ENCODE assay signal across 8 mouse cellular contexts in the genomic region with DNA sequence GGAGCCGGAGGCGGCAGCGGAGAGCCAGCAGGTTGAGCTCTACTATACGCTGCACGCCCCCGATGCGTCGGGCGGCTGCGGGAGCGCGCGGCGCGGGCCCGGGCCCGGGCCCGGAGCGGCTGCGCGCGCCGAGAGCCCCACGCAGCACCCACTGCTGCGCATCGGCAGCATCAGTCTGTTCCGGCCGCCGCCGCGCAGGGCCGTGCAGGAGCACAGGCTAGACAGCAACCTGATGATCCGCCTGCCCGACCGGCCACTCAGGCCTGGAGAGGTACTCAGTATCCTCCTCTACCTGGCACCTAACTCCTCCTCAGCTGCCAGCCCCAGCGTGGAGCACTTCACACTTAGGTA. TPM values are rescaled to one million over a fixed set of nuclear protein-coding genes. Genes with fewer than 3 reads are reported as not detected.
DNase-seq lines count a peak whose midpoint lies in the region; ATAC-seq and TF ChIP-seq lines count a peak whose summit lies in the region.

No protein-coding gene starts in this region.

- peak in 1 of 2 experiments; percentile 22 for DNase-seq in layer of hippocampus, adult 2 months (ENCODE audit: low spot score in 2 of 2)
- DNase-seq in layer of hippocampus, postnatal 10 days (ENCODE audit: low spot score in 2 of 2), result no peak
- DNase-seq in embryonic facial prominence, embryonic 11.5 days (ENCODE audit: low spot score), result no peak
- no peak for DNase-seq in midbrain, postnatal 0 days (ENCODE audit: low spot score)
- no peak for DNase-seq in testis, postnatal 10 days (ENCODE audit: low spot score)
- DNase-seq in cerebellum, adult 2 months, result no peak
- no peak for DNase-seq in adrenal gland, postnatal 4 days (ENCODE audit: low spot score in 2 of 2)

- H3K27ac ChIP-seq in layer of hippocampus, adult 2 months, result peak overlapping the region; percentile 48; the same call in 1 of the 2 replicates
- no peak overlapping the region for H3K27ac ChIP-seq in embryonic facial prominence, embryonic 11.5 days (replicated peaks; ENCODE audit: low read depth, low read length)
- H3K27ac ChIP-seq in hindbrain, embryonic 16.5 days (ENCODE audit: low read depth, low read length), result no peak overlapping the region
- H3K27ac ChIP-seq in midbrain, postnatal 0 days (ENCODE audit: low read depth, low read length), result no peak overlapping the region
- H3K27ac ChIP-seq in cerebellum, adult 2 months (ENCODE audit: insufficient read depth, low read length), result no peak overlapping the region

- no peak for TF ChIP-seq CTCF in layer of hippocampus, adult 2 months (conservative IDR thresholded peaks at IDR 0.05)
- no peak for TF ChIP-seq CTCF in midbrain, postnatal 0 days (IDR thresholded peaks at IDR 0.05)
- TF ChIP-seq CTCF in cerebellum, adult 2 months (IDR thresholded peaks at IDR 0.05; ENCODE audit: borderline replicate concordance, insufficient read depth, low read depth, low read length), result no peak

- 0 out of 2 replicates have a peak, but pooled peaks cover 3% of the 10 kb centered on the region for H3K4me1 ChIP-seq in embryonic facial prominence, embryonic 11.5 days (ENCODE audit: control insufficient read depth, insufficient read depth, low read length)
- peaks cover 11% of the 10 kb centered on the region for H3K4me1 ChIP-seq in hindbrain, embryonic 16.5 days (ENCODE audit: control insufficient read depth, insufficient read depth, low read depth, low read length)
- H3K4me1 ChIP-seq in midbrain, postnatal 0 days (ENCODE audit: insufficient read depth, low read length), result peaks cover 5% of the 10 kb centered on the region; the same call in 1 of the 2 replicates
- H3K4me1 ChIP-seq in cerebellum, adult 2 months (ENCODE audit: control insufficient read depth, insufficient read depth, low read length), result no peaks in the 10 kb centered on the region

- 5% methylated on average over 26 of the region's 36 CpGs for WGBS in embryonic facial prominence, embryonic 11.5 days
- 5% methylated on average over 33 of the region's 36 CpGs for WGBS in hindbrain, embryonic 16.5 days
- 6% methylated on average over 35 of the region's 36 CpGs for WGBS in midbrain, postnatal 0 days
- 10% methylated on average over 36 of the region's 36 CpGs for WGBS in cerebellum, adult 2 months

- H3K9me3 ChIP-seq in embryonic facial prominence, embryonic 11.5 days (replicated peaks; ENCODE audit: control insufficient read depth, low read length), result no peaks in the 10 kb centered on the region
- H3K9me3 ChIP-seq in hindbrain, embryonic 16.5 days (ENCODE audit: control insufficient read depth, low read length), result no peaks in the 10 kb centered on the region
- H3K9me3 ChIP-seq in midbrain, postnatal 0 days (ENCODE audit: low read length), result no peaks in the 10 kb centered on the region

- no peaks in the 10 kb centered on the region for H3K36me3 ChIP-seq in embryonic facial prominence, embryonic 11.5 days (replicated peaks; ENCODE audit: control insufficient read depth, insufficient read depth, low read depth, low read length)
- H3K36me3 ChIP-seq in hindbrain, embryonic 16.5 days (ENCODE audit: control insufficient read depth, insufficient read depth, low read length), result no peaks in the 10 kb centered on the region
- 0 out of 2 replicates have a peak, but pooled peaks cover 4% of the 10 kb centered on the region for H3K36me3 ChIP-seq in midbrain, postnatal 0 days (ENCODE audit: insufficient read depth, low read length)

- H3K4me3 ChIP-seq in layer of hippocampus, adult 2 months, result peak overlapping the region; percentile 58
- peak overlapping the region; percentile 32 for H3K4me3 ChIP-seq in embryonic facial prominence, embryonic 11.5 days (ENCODE audit: low read depth, low read length)
- H3K4me3 ChIP-seq in hindbrain, embryonic 16.5 days (ENCODE audit: low read length), result peak overlapping the region; percentile 57
- peak overlapping the region; percentile 44 for H3K4me3 ChIP-seq in midbrain, postnatal 0 days (ENCODE audit: low read depth, low read length)
- H3K4me3 ChIP-seq in cerebellum, adult 2 months (replicated peaks; ENCODE audit: insufficient read depth, low read depth, low read length), result no peak overlapping the region

- H3K4me2 ChIP-seq in embryonic facial prominence, embryonic 11.5 days (ENCODE audit: low read depth, low read length), result peak overlapping the region; percentile 66
- peak overlapping the region; percentile 85 for H3K4me2 ChIP-seq in hindbrain, embryonic 16.5 days (ENCODE audit: low read length)
- H3K4me2 ChIP-seq in midbrain, postnatal 0 days (ENCODE audit: low read depth, low read length, poor library complexity, severe bottlenecking), result peak overlapping the region; percentile 69

- no peak for TF ChIP-seq POLR2A in cerebellum, adult 2 months (IDR thresholded peaks at IDR 0.05; ENCODE audit: borderline replicate concordance, insufficient read depth, low read length)

- H3K9ac ChIP-seq in embryonic facial prominence, embryonic 11.5 days (replicated peaks; ENCODE audit: low read length), result no peak overlapping the region
- peak overlapping the region; percentile 67 for H3K9ac ChIP-seq in hindbrain, embryonic 16.5 days (ENCODE audit: low read depth, low read length)
- peak overlapping the region; percentile 54 for H3K9ac ChIP-seq in midbrain, postnatal 0 days (replicated peaks; ENCODE audit: low read length, poor library complexity, severe bottlenecking)

- ATAC-seq in embryonic facial prominence, embryonic 11.5 days (replicated peaks; ENCODE audit: insufficient number of reproducible peaks, low FRiP score, low TSS enrichment, low read depth), result no peak
- ATAC-seq in hindbrain, embryonic 16.5 days, result peak; percentile 27; the same call in 1 of the 2 replicates
- peak; percentile 60; the same call in 1 of the 2 replicates for ATAC-seq in midbrain, postnatal 0 days (ENCODE audit: low FRiP score)

- peaks cover 34% of the 10 kb centered on the region for H3K27me3 ChIP-seq in embryonic facial prominence, embryonic 11.5 days (ENCODE audit: control insufficient read depth, insufficient read depth, low read length)
- peaks cover 47% of the 10 kb centered on the region for H3K27me3 ChIP-seq in hindbrain, embryonic 16.5 days (replicated peaks; ENCODE audit: control insufficient read depth, insufficient read depth, low read length)
- H3K27me3 ChIP-seq in midbrain, postnatal 0 days (ENCODE audit: insufficient read depth, low read length), result peaks cover 31% of the 10 kb centered on the region
- H3K27me3 ChIP-seq in cerebellum, adult 2 months (ENCODE audit: control insufficient read depth, insufficient read depth, low read length), result no peaks in the 10 kb centered on the region

RNA-seq across cellular contexts. Expression of a gene that starts 46.1 kb away (rescaled TPM):
- total RNA-seq in layer of hippocampus, adult 2 months (2021), result 10 to 100 TPM in 1 of 2 experiments, 1 to 10 TPM in 1; 9.5 to 11.6 TPM
- 10 to 100 TPM; 15.2 to 18.5 TPM for total RNA-seq in layer of hippocampus, postnatal 10 days (2021)
- polyA plus RNA-seq in embryonic facial prominence, embryonic 11.5 days (2014; fragmentation: Nextera tagmentation; extraction: Ambion mirVana), result 0.97 and 1.0 TPM in 2 replicates
- polyA plus RNA-seq in hindbrain, embryonic 16.5 days (2015; fragmentation: Nextera tagmentation; extraction: Ambion mirVana), result 2.9 and 3.3 TPM in 2 replicates
- total RNA-seq in midbrain, postnatal 0 days (2014; rRNA removed), result 42.0 and 42.7 TPM in 2 replicates
- polyA plus RNA-seq in midbrain, postnatal 0 days (2015; fragmentation: Nextera tagmentation; extraction: Ambion mirVana), result 4.2 and 4.4 TPM in 2 replicates
- polyA plus RNA-seq in cerebellum, adult 2 months (2012; rRNA removed), result 19.8 and 20.5 TPM in 2 replicates
- total RNA-seq in adrenal gland, postnatal 4 days (2021), result 1 to 10 TPM; 1.2 to 2.3 TPM
